In the genomic region with DNA sequence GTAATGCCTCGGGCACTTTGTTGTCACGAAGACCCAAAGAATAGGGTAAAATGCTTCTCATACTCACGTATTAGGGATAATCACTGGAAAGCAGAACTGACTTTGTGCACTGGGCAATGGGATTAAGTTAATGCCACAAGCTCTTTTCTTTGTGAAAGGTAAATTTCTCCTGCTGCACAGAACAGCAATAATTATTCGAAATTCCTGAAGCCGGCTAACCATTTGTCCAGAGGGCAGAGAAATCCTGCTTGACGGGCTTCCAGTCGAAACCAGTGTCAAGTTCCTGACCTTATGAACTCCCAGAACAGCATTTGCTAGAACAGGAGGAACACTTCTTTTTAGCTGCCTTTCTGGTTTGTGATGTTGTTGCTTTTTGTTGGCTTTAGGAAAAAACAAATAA, we compare ENCODE assay signal across 18 mouse cellular contexts.
A peak's percentile ranks its signal among the peaks of the same experiment; 100 is the strongest.
DNase-seq lines count a peak whose midpoint lies in the region.
"Had no signal": no experiment of that assay in that cellular context is flagged by ENCODE, and none has a peak within 500 bp of the region (broad histone marks: within the 10 kb centered on the region; RNA-seq: fewer than 3 reads in every experiment).

No protein-coding gene starts in this region.

- no peaks in the 10 kb centered on the region for H3K9me3 ChIP-seq in limb, embryonic 10.5 days (replicated peaks)
- H3K9me3 ChIP-seq: forebrain, embryonic 13.5 days; liver, embryonic 15.5 days; midbrain, embryonic 13.5 days; neural tube, embryonic 13.5 days had no signal

- H3K27me3 ChIP-seq in limb, embryonic 10.5 days (ENCODE audit: low read depth, poor library complexity, severe bottlenecking) = no peaks in the 10 kb centered on the region
- H3K27me3 ChIP-seq: liver, embryonic 15.5 days; midbrain, embryonic 13.5 days; neural tube, embryonic 13.5 days had no signal

- H3K27ac ChIP-seq in limb, embryonic 10.5 days = peak overlapping the region; percentile 64; the same call in 1 of the 2 replicates
- H3K27ac ChIP-seq: forebrain, embryonic 13.5 days; hindbrain, postnatal 0 days; liver, embryonic 15.5 days; macrophage; midbrain, embryonic 13.5 days; neural tube, embryonic 13.5 days had no signal

- 58% methylated on average over 7 of the region's 7 CpGs for WGBS in limb, embryonic 10.5 days

- peak; percentile 18 for DNase-seq in ZHBTc4 (ENCODE audit: low read depth, low spot score)
- DNase-seq in embryo, embryonic 10 days (ENCODE audit: low spot score) = peak; percentile 41
- DNase-seq in forelimb bud, embryonic 11.5 days (ENCODE audit: low read depth, low spot score) = peak; percentile 37
- DNase-seq in limb, embryonic 10.5 days (ENCODE audit: low spot score) = no peak
- no peak for DNase-seq in gastrocnemius, postnatal 10 days
- DNase-seq in layer of hippocampus, postnatal 14 days (ENCODE audit: low spot score in 2 of 2) = no peak
- no peak for DNase-seq in spleen, postnatal 10 days (ENCODE audit: low spot score in 2 of 2)
- DNase-seq: adrenal gland, postnatal 10 days; cerebellum, postnatal 10 days; gastrocnemius, postnatal 14 days; layer of hippocampus, adult 9-11 months had no signal

- H3K36me3 ChIP-seq in limb, embryonic 10.5 days = no peaks in the 10 kb centered on the region
- H3K36me3 ChIP-seq: liver, embryonic 15.5 days; midbrain, embryonic 13.5 days; neural tube, embryonic 13.5 days had no signal

- 0 out of 2 replicates have a peak, but pooled peaks cover 6% of the 10 kb centered on the region for H3K4me1 ChIP-seq in limb, embryonic 10.5 days
- H3K4me1 ChIP-seq: forebrain, embryonic 13.5 days; liver, embryonic 15.5 days; midbrain, embryonic 13.5 days; neural tube, embryonic 13.5 days had no signal

- no peak overlapping the region for H3K4me3 ChIP-seq in limb, embryonic 10.5 days
- H3K4me3 ChIP-seq: erythroblast, embryonic 14.5 days; forebrain, embryonic 13.5 days; liver, embryonic 15.5 days; midbrain, embryonic 13.5 days; neural tube, embryonic 13.5 days had no signal

Comparison
In these comparisons a context has a peak if more than half of its experiments do, and no peak if none do; other contexts are left out.
1. DNase-seq: peak in ZHBTc4 (single experiment), embryo, embryonic 10 days (single experiment) and forelimb bud, embryonic 11.5 days (single experiment); none in limb, embryonic 10.5 days (single experiment), gastrocnemius, postnatal 10 days (single experiment), layer of hippocampus, postnatal 14 days (0 of 2) and spleen, postnatal 10 days (0 of 2).